Mouse (Mus musculus): ENCODE data around the gene Gbgt1.

The Gbgt1 gene

DNA sequence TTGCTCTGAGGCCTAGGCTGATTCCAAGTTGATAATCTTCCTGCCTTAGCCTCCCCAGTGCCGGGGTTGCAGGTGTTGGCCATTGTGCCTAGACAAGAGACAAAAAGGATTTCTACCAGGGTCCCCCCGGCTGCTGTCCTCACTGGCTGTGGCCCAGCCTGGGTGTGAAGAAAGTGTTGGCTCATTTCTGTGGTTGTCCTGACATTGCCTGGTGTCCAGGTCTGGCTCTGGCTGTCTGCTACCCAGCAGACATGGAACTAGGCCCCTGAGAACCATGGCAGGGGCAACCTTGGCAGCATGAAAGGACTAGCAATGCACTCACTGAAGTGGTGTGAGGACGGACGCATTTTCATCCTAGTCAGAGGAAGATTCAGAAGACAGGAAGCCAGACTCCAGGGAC lies 33.2 kb downstream of the Gbgt1 start:
- DNase-seq (ENCODE audit: low spot score), result no peak

- no peak for DNase-seq (ENCODE audit: low spot score)
Measured at GRCm38 (mm10) chr2:28530311-28530710, 33.6 kb downstream of the Gbgt1 start.

DNA sequence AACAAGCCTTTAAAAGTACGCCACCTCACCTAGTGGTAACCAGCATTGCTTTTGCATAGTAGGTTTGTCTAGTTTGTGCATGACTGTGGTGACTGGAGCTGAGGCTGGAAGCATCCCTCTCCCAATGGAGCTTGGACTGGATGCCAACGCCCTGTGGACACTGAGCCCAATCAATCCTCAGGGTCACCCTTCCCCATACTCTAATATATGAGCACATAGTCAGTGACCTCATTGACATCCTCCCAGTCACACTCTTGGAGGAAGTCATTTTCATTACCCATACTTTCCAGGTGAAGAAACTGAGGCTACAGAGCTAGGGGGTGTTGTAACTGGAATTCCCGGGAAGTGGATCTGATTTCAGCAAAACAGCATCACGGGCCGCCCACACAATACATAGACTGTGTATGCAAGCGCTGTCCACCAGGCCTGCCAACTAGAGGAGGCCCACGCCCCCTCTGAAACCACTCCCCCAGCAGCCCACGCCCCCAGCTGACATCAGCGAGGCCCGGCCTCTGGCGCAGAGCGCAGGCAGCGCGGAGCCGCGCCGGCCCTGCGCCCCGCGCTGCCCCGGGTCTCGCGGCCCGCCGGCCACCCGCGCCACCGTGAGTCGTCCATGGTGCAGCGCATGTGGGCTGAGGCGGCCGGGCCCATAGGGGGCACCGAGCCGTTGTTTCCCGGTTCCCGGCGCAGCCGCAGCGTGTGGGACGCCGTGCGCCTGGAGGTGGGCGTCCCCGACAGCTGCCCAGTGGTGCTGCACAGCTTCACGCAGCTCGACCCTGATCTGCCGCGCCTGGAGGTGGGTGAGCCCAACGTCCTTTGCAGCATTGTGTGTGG lies 36.5 kb downstream of the Gbgt1 start:
- DNase-seq (ENCODE audit: low spot score), result peak; percentile 83

- DNase-seq (ENCODE audit: low spot score), result no peak
Measured at GRCm38 (mm10) chr2:28533901-28534435, 37.3 kb downstream of the Gbgt1 start.

DNA sequence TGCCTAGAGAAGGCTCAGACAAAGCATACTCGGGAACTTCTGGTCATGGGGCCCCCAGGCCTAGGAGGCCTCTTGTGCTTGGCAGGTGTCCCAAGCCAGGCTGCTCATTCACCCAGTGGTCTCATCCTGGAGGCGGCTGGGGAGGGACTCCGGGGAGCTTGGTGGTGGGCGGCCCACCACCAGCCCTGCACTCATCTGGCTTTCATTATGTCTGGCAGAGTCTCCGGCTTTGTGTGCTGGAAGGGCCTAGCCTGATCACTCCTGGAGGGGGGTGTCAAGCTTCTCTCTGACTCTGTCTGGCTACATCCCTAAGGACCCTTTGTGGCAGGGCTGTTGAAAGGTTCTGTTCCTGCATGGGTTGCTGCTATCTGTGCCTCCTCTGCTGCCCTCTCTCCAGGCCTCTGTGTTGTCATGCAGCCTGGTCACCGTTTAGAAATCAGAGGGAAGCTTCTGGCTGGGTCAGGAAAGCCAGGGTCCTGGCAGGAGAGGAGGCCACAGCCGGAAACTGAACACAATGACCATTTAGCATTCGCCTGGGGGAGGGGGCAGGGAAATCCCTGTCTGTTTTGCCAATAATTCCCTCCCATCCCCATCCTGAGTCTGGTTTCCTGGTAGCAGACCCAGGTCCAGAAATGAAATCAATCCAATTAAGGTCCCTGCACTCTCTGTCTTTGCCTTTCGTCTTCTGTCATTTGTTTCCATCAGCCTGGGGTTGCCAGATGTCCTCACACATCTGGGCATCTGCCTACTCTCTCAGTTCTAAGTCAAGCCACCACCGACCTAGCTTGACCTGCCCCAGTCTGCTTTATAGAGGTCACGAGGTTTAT lies 38.0 kb downstream of the Gbgt1 start:
- DNase-seq (ENCODE audit: low spot score), result no peak

DNA sequence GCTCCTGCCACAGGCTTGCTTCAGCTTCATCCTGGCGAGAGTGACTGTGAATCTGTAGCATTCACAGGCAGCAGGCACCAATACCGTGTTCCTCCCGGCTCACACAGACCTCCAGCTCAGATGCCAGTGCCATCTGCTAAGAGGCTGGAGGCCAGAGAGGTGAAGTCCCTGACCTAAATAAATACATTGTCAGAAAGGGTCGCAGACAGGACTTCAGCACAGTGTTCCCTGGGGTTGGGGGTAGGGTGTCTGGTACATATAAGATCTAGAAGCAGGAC lies 38.5 kb downstream of the Gbgt1 start:
- DNase-seq (ENCODE audit: low spot score), result no peak

- DNase-seq (ENCODE audit: low spot score), result no peak
Measured at GRCm38 (mm10) chr2:28535650-28536049, 39.0 kb downstream of the Gbgt1 start.

GRCm38 (mm10) chr2:28536166-28536565 lies 39.5 kb downstream of the Gbgt1 start:
- no peak for DNase-seq (ENCODE audit: low spot score)

DNA sequence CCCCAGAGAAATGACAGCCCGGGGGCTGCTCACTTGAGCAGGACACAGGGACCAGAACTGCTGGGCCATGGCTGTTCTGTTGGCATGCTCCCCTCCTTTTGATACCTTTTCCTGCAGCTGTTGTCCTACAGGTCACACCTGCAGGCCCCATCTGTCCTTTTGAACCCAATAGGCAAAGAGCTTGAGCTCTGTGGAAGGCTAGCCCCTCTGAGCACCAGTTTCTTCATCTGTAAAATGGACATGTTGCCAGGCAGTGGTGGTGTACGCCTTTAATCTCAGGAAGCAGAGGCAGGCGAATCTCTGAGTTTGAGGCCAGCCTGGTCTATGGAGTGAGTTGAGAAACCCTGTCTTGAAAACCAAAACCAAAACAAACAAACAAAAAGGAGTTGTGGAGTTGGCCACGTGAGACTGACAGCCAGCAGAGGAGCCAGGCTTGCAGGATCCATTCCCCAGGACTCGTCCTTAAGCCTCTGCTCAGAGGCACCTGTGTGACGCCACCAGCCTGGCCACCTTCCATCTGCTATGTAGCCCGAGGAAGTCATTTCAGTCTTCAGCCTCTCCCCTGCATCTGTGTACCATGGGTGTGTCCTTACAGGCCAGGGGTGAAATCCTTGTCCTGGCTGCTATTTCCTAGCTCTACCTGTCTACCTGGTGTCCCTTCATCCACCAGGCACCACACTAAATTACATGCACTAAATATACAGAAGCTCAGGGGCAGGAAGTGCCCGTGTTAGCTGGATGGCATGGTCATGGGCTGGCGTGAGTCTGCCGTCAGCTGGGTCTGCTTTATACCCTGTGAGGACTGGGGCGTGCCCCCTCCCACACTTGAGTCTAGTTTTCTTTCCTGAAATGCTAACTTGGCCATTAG lies 40.3 kb downstream of the Gbgt1 start:
- DNase-seq (ENCODE audit: low spot score), result no peak

- no peak for DNase-seq (ENCODE audit: low spot score)
Measured at GRCm38 (mm10) chr2:28537634-28537920, 40.9 kb downstream of the Gbgt1 start.

DNA sequence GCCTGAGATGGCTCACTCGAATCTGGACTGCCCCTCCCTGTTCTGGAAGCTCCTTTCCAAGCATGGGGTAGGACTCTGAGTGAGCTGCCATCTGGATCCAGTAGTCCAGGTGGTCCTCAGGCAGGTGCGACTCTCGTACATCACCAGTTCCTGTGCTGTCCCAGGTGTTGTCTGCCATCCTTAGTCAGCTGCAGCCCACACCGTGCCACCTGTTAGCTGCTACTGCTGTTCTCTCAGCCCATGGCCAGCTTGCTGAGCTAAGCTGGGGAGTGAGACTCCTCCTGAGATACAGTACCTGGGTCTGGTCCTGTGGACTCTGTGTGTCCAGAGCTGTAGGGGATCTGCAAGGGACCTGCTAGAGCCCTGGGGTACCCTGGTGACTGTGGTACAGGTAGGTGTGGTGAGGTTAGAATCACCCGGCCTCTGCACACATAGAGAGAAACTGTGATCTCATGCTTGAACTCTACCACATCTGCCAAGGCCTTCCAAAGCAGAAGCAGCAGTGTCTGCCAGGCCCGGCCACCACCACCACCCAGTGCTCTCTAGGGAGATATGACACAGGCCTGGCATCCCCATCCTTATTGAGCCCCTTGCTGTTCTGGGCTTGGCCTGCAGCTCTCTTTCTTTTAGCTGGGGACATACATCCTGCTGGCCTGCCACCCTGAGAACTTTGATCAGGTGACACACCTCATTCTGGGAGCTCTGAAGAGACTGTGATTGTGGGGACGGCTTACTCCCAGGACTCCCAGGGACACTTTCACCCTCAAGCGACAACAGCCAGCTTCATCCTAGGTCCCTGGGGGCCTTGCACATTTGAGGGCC lies 41.5 kb downstream of the Gbgt1 start:
- no peak for DNase-seq (ENCODE audit: low spot score)

- DNase-seq (ENCODE audit: low spot score), result no peak
Measured at GRCm38 (mm10) chr2:28538817-28539128, 42.1 kb downstream of the Gbgt1 start.

- no peak for DNase-seq (ENCODE audit: low spot score)
Measured at GRCm38 (mm10) chr2:28539206-28539605, 42.5 kb downstream of the Gbgt1 start.

GRCm38 (mm10) chr2:28539949-28540348 lies 43.3 kb downstream of the Gbgt1 start:
- DNase-seq (ENCODE audit: low spot score), result no peak

DNA sequence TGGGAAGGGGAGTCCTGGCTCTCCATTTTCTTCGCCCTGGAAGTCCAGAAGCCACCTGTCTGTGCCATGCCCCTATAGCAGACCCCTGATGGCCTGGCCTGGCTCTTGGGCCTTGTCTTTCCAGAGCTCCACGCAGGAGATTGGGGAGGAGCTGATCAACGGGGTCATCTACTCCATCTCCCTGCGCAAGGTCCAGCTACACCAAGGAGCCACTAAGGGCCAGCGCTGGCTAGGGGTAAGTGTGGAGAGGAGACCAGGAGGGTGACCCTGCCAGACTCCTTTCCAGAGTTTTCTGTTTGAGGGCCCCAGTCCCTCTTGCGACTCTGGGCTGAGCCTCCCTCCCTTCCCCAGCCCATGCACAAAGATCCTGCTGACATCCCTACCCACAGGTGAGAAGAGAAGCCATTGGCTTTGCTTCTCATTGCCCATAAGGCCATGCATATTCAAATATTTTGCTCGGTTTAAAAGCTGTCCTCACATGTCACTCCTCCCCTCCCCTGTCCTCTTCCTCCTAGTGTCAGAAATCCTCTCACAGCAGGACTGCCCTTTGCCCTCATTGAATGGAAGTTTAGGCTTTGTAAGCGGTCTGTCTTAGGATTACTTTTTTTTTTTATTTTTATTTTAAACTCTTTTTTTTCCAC lies 44.0 kb downstream of the Gbgt1 start:
- no peak for DNase-seq (ENCODE audit: low spot score)

- no peak for DNase-seq (ENCODE audit: low spot score)
Measured at GRCm38 (mm10) chr2:28543894-28544293, 47.2 kb downstream of the Gbgt1 start.

GRCm38 (mm10) chr2:28545976-28546375 lies 49.3 kb downstream of the Gbgt1 start:
- DNase-seq (ENCODE audit: low spot score), result no peak

DNA sequence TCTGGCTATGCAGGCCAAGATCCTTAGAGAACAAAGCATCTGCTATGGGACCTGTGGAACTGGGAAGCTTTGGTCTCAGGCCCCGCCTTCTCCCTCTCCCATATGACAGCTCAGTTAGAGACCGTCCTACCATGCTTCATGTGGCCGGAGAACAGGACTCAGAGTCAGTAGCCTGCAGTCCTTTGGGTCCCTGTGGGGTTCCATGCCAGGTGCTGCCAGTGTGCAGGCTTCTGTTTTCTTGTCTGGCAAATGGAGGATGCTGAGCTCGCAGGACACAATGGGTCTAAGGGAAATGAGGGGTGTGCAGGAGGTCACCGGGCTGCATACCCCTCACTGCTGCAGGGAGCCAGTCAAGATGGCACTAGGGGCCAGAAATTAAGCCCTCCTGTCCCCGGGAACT lies 49.9 kb downstream of the Gbgt1 start:
- no peak for DNase-seq (ENCODE audit: low spot score)

DNA sequence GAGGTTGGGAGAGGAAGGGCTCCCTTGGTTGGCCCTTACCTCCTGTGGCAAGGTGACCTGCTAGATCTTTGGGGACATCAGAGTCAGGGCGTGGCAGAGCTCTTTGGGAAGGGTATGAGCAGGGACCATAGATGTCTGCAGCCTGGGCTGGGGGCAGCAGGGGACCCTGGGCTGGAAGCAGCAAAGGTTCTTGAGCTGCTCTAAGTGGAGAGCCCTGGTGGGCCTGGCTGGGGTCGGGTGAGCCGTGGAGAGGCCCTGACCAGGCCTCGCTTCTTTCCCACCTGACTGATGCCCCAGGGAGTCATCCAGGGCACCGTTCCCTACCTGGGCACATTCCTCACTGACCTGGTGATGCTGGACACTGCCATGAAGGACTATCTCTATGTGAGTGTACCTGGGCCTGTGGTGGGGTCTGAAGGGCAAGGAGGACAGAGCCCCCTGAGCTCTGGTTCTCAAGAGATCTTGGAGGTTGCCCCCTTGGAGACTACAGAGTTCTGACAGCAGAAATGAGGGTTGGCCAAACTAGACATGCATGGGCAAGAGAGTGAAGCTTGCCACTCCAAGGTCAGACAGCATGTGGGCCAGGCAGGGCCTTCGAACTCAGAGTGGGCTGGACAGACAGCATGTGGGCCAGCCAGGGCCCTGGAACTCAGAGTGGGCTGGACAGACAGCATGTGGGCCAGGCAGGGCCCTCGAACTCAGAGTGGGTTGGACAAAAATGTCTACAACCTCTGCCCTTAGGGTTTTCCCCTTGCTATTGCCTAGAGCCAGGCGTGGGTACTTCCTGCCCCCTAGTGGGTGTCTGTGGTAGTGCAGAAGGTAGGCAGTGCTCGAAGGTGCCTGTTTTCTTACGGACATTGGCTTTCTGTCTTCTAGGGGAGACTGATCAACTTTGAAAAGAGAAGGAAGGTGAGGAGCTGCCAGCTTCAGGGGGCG lies 50.8 kb downstream of the Gbgt1 start:
- peak; percentile 64 for DNase-seq (ENCODE audit: low spot score)

GRCm38 (mm10) chr2:28549157-28549556 lies 52.5 kb downstream of the Gbgt1 start:
- no peak for DNase-seq (ENCODE audit: low spot score)

All from testis, postnatal 14 days (tissue).